Mouse (Mus musculus): ENCODE results near the gene Mtf2. TPM values are rescaled to one million over a fixed set of nuclear protein-coding genes. Genes with fewer than 3 reads are reported as not detected.
"Not testable (repeated sequence)": the region's sequence is repeated elsewhere in the genome, so short reads cannot be mapped to it uniquely, and the experiment has no call there.

Mtf2 gene
- 43.4 and 45.7 TPM in 2 replicates for polyA plus RNA-seq (2012; rRNA removed)

GRCm38 (mm10) chr5:108065465-108066411, at the start of gene Mtf2:
Mtf2 (plus strand) TSS chr5:108065674.
- TF ChIP-seq CTCF (IDR thresholded peaks at IDR 0.05; ENCODE audit: borderline replicate concordance, insufficient read depth, low read depth, low read length) (no peak), POLR2A (IDR thresholded peaks at IDR 0.05; ENCODE audit: borderline replicate concordance, insufficient read depth, low read length) (peak; percentile 97)
- peak within 1 kb of the TSS; percentile 85 for H3K27ac ChIP-seq (ENCODE audit: insufficient read depth, low read length)
- WGBS: under 1% methylated on average over 59 of the region's 59 CpGs
- H3K27me3 ChIP-seq (ENCODE audit: control insufficient read depth, insufficient read depth, low read length): no peaks in the 10 kb centered on the region
- H3K4me1 ChIP-seq (ENCODE audit: control insufficient read depth, insufficient read depth, low read length): no peaks in the 10 kb centered on the region
- H3K4me3 ChIP-seq (replicated peaks; ENCODE audit: insufficient read depth, low read depth, low read length): peak within 1 kb of the TSS; percentile 80
- peak; percentile 98 to 99 for DNase-seq

- H3K4me3 ChIP-seq (replicated peaks; ENCODE audit: insufficient read depth, low read depth, low read length): no peak overlapping the region
- H3K27me3 ChIP-seq (ENCODE audit: control insufficient read depth, insufficient read depth, low read length): no peaks in the 10 kb centered on the region
- WGBS: 99% methylated on average over 2 of the region's 2 CpGs
- DNase-seq: no peak
- no peaks in the 10 kb centered on the region for H3K4me1 ChIP-seq (ENCODE audit: control insufficient read depth, insufficient read depth, low read length)
- H3K27ac ChIP-seq (ENCODE audit: insufficient read depth, low read length): no peak overlapping the region
- TF ChIP-seq CTCF (IDR thresholded peaks at IDR 0.05; ENCODE audit: borderline replicate concordance, insufficient read depth, low read depth, low read length): no peak
- no peak for TF ChIP-seq POLR2A (IDR thresholded peaks at IDR 0.05; ENCODE audit: borderline replicate concordance, insufficient read depth, low read length)
These were observed 48.2 kb upstream of the Mtf2 start for GRCm38 (mm10) chr5:108017232-108017631.

- no peaks in the 10 kb centered on the region for H3K4me1 ChIP-seq (ENCODE audit: control insufficient read depth, insufficient read depth, low read length)
- no peaks in the 10 kb centered on the region for H3K27me3 ChIP-seq (ENCODE audit: control insufficient read depth, insufficient read depth, low read length)
- WGBS: 19% methylated on average over 2 of the region's 2 CpGs
- no peak overlapping the region for H3K4me3 ChIP-seq (replicated peaks; ENCODE audit: insufficient read depth, low read depth, low read length)
- no peak overlapping the region for H3K27ac ChIP-seq (ENCODE audit: insufficient read depth, low read length)
- DNase-seq: no peak
- TF ChIP-seq POLR2A (IDR thresholded peaks at IDR 0.05; ENCODE audit: borderline replicate concordance, insufficient read depth, low read length): no peak
- no peak for TF ChIP-seq CTCF (IDR thresholded peaks at IDR 0.05; ENCODE audit: borderline replicate concordance, insufficient read depth, low read depth, low read length)
These were observed 46.1 kb upstream of the Mtf2 start for GRCm38 (mm10) chr5:108019367-108019766.

GRCm38 (mm10) chr5:108021346-108021745, 44.1 kb upstream of the Mtf2 start:
- 80% methylated on average over 3 of the region's 3 CpGs for WGBS
- no peak for DNase-seq
- Histone ChIP-seq H3K27me3 (ENCODE audit: control insufficient read depth, insufficient read depth, low read length) (no peaks in the 10 kb centered on the region), H3K27ac (ENCODE audit: insufficient read depth, low read length) (no peak overlapping the region), H3K4me3 (replicated peaks; ENCODE audit: insufficient read depth, low read depth, low read length) (no peak overlapping the region), H3K4me1 (ENCODE audit: control insufficient read depth, insufficient read depth, low read length) (no peaks in the 10 kb centered on the region)
- TF ChIP-seq CTCF (IDR thresholded peaks at IDR 0.05; ENCODE audit: borderline replicate concordance, insufficient read depth, low read depth, low read length): no peak
- no peak for TF ChIP-seq POLR2A (IDR thresholded peaks at IDR 0.05; ENCODE audit: borderline replicate concordance, insufficient read depth, low read length)

GRCm38 (mm10) chr5:108028230-108028629, 37.2 kb upstream of the Mtf2 start:
- H3K27me3 ChIP-seq (ENCODE audit: control insufficient read depth, insufficient read depth, low read length): no peaks in the 10 kb centered on the region
- WGBS: 88% methylated on average over 4 of the region's 4 CpGs
- H3K4me1 ChIP-seq (ENCODE audit: control insufficient read depth, insufficient read depth, low read length): no peaks in the 10 kb centered on the region
- DNase-seq: no peak
- no peak overlapping the region for H3K4me3 ChIP-seq (replicated peaks; ENCODE audit: insufficient read depth, low read depth, low read length)
- TF ChIP-seq CTCF (IDR thresholded peaks at IDR 0.05; ENCODE audit: borderline replicate concordance, insufficient read depth, low read depth, low read length) (no peak), POLR2A (IDR thresholded peaks at IDR 0.05; ENCODE audit: borderline replicate concordance, insufficient read depth, low read length) (no peak)
- no peak overlapping the region for H3K27ac ChIP-seq (ENCODE audit: insufficient read depth, low read length)

- 82% methylated on average over 7 of the region's 7 CpGs for WGBS
- H3K4me3 ChIP-seq (replicated peaks; ENCODE audit: insufficient read depth, low read depth, low read length); H3K27ac ChIP-seq (ENCODE audit: insufficient read depth, low read length); H3K27me3 ChIP-seq (ENCODE audit: control insufficient read depth, insufficient read depth, low read length); H3K4me1 ChIP-seq (ENCODE audit: control insufficient read depth, insufficient read depth, low read length); DNase-seq: not testable (repeated sequence)
These were observed 36.5 kb upstream of the Mtf2 start for GRCm38 (mm10) chr5:108028797-108029536.

GRCm38 (mm10) chr5:108029968-108030367, 35.5 kb upstream of the Mtf2 start:
- 71% methylated on average over 2 of the region's 2 CpGs for WGBS
- DNase-seq: peak; percentile 7 to 10
- no peaks in the 10 kb centered on the region; the same call in 1 of the 2 replicates for H3K27me3 ChIP-seq (ENCODE audit: control insufficient read depth, insufficient read depth, low read length)
- no peak overlapping the region for H3K4me3 ChIP-seq (replicated peaks; ENCODE audit: insufficient read depth, low read depth, low read length)
- no peak overlapping the region for H3K27ac ChIP-seq (ENCODE audit: insufficient read depth, low read length)
- TF ChIP-seq CTCF (IDR thresholded peaks at IDR 0.05; ENCODE audit: borderline replicate concordance, insufficient read depth, low read depth, low read length): peak; percentile 28; the same call in 1 of the 2 replicates
- TF ChIP-seq POLR2A (IDR thresholded peaks at IDR 0.05; ENCODE audit: borderline replicate concordance, insufficient read depth, low read length): no peak
- no peaks in the 10 kb centered on the region for H3K4me1 ChIP-seq (ENCODE audit: control insufficient read depth, insufficient read depth, low read length)

All from cerebellum, adult 2 months (tissue).